Mouse (Mus musculus) thymus, adult 2 months (tissue): ENCODE measurements at regions not wholly inside any gene's neighbourhood (a gene's known extent, or its start where the extent isn't known, plus 50 kb on each side); places are given as distances from the start of the nearest gene placed in this dataset.
"Not testable (repeated sequence)": the region's sequence is repeated elsewhere in the genome, so short reads cannot be mapped to it uniquely, and the experiment has no call there.

ENCODE experiments used
- CTCF ChIP-seq: fragments of 200-500 bp; IDR thresholded peaks from 2 replicates; pipeline ENCODE4 v1.5.1; 2012; ENCODE audit warnings: mild to moderate bottlenecking, control low read depth, low read length, moderate library complexity, borderline replicate concordance; ENCODE audit not compliant: control insufficient read depth, poor library complexity, insufficient read depth; ENCODE audit errors: extremely low read depth
- POLR2A ChIP-seq: fragments of 200-500 bp; IDR thresholded peaks from 2 replicates; pipeline ENCODE4 v1.6.1; 2012; ENCODE audit warnings: mild to moderate bottlenecking, low read length, control low read depth, moderate library complexity; ENCODE audit not compliant: control insufficient read depth, poor library complexity, insufficient read depth; ENCODE audit errors: extremely low read depth

GRCm38 (mm10) chr12:92891126-92891525 lies 1042.2 kb upstream of the Sel1l start:
- not testable (repeated sequence) for TF ChIP-seq POLR2A, CTCF
